Mouse (Mus musculus) macrophage (primary cell): ENCODE results near the gene Map6d1. TPM values are rescaled to one million over a fixed set of nuclear protein-coding genes. Genes with fewer than 3 reads are reported as not detected.

ENCODE experiments used
- H3K27ac ChIP-seq: fragments of 350-480 bp; formaldehyde crosslinking; 2 replicates; pipeline ENCODE4 v1.9.0; 2021
- H3K36me3 ChIP-seq: fragments of 350-480 bp; formaldehyde crosslinking; 2 replicates; pipeline ENCODE4 v1.9.0; 2021; ENCODE audit errors: inconsistent target
- H3K4me3 ChIP-seq: fragments of 350-480 bp; formaldehyde crosslinking; 2 replicates; pipeline ENCODE4 v1.9.0; 2021; ENCODE audit errors: inconsistent target
- H3K79me2 ChIP-seq: fragments of 350-480 bp; formaldehyde crosslinking; 2 replicates; pipeline ENCODE4 v1.9.0; 2021; ENCODE audit errors: inconsistent target
- WGBS: methylation state at CpG from one replicate; pipeline ENCODE4 v1.1.7; 2026; ENCODE audit warnings: inconsistent platforms; ENCODE audit not compliant: missing documents; 5-methylcytosine and 5-hydroxymethylcytosine counted together
- polyA plus RNA-seq: library from polyadenylated mRNA; stranded (reverse); fragments of 250-400 nt; gene quantifications from 3 replicates; pipeline ENCODE4 v1.2.4, GENCODE M21; 2018; ENCODE audit warnings: inconsistent platforms

The Map6d1 gene
- polyA plus RNA-seq, 1 experiment from 2014 or later: not detected

DNA sequence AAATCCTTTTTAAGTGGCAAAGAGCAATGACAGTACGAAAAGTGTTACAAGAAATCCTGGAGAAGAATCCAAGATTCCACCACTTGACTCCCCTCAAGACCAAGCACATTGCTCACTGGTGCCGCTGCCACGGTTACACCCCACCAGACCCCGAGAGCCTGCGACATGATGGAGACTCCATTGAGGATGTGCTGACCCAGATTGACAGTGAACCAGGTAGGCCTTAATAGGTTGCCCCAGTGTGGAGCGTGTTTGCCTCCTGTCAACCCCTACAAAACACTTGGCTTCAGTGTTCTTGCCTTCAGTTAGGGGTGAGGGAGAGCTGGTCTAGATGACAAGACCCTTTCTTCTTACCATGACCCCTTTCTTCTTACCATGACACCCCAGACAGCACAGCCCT, 18.4 kb downstream of the Map6d1 start:
- peaks cover 39% of the 10 kb centered on the region for H3K36me3 ChIP-seq
- H3K27ac ChIP-seq: no peak overlapping the region
- WGBS: 97% methylated on average over 6 of the region's 6 CpGs
- H3K79me2 ChIP-seq: no peaks in the 10 kb centered on the region
- H3K4me3 ChIP-seq: no peak overlapping the region

DNA sequence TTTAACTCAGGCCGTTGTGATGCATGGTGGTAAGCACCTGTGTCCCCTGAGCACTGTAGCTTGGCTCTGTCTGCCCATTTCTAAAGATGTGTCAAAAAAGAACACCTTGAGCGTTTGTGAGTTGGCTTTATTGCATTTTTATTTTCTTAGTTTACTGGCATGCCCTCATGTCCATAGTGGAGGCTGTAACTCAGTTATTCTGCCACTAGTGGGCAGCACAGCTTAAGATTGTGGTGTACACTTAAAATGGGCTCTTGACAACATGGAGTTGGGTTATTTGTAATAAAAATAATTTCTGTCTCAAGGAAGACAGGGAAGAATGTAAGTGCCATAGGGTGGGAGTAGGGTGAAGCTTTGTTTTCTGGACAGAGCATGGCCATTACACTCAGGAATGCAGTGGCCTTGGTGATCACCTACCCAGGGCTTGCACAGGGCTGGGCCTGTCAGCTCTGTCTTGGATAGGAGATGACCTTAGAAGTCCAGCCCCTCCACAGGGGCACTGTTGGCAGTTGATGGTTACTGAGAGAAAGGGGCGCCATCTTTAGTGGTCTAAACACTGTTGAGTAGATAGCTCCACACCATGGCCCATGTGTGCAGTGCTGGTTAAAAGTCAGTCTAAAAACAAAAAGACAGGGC, 27.4 kb downstream of the Map6d1 start:
- peaks cover 22% of the 10 kb centered on the region; the same call in 1 of the 2 replicates for H3K36me3 ChIP-seq
- H3K4me3 ChIP-seq: no peak overlapping the region
- WGBS: 79% methylated on average over 3 of the region's 3 CpGs
- H3K79me2 ChIP-seq: no peaks in the 10 kb centered on the region
- no peak overlapping the region for H3K27ac ChIP-seq

DNA sequence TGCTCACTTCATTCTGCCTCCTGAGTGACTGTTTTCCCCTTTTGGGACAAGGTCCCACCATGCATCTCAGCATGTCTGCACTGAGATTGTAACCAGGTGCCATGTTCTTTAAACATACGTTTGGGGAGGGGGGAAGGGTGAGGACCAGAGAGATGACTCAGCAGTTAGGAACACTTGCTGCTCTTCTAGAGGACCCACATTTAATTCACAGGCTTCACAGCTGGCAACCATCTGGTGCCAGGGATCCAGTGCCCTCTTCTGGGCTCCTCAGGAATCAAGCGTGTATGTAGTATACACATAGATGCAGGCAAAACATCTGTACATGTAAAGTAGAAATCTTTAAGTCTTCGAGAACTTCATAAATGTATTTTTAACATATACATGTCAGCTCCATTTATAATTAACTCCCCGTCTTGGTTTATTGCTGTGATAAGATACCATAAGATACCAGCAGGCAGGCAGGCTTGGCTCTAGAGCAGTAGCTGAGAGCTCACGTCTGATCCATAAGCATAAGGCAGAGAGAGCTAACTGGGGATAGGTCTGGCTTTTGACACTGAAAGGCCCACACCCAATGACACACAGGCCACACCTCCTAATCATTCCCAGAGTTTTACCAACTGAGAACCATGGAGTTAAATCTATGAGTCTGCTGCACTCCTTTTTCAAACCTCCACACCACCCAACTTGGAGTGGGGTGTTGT, 41.5 kb downstream of the Map6d1 start:
- H3K36me3 ChIP-seq: no peaks in the 10 kb centered on the region
- no peak overlapping the region for H3K4me3 ChIP-seq
- H3K79me2 ChIP-seq: no peaks in the 10 kb centered on the region
- 94% methylated on average over 5 of the region's 5 CpGs for WGBS
- no peak overlapping the region for H3K27ac ChIP-seq

DNA sequence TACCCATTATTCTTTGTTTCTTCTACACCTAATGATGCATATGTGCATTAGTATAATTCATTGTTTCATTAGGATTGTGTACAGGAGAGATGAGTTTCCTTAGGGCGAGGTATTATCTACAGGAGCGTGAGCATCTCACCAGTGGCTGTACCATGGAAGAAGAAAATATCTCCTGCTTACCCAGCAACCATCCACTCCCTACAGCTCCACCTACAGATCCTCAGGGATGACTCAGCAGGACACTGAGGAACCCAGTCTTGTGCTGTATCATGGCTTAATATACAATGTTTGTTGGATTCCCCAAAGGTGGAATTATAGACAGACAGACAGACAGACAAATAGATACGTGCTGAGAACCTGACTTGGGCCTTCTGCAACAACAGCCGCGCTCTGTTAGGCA, 44.2 kb downstream of the Map6d1 start:
- Histone ChIP-seq H3K79me2 (no peaks in the 10 kb centered on the region), H3K36me3 (0 out of 2 replicates have a peak, but pooled peaks cover 5% of the 10 kb centered on the region), H3K27ac (no peak overlapping the region), H3K4me3 (no peak overlapping the region)
- 95% methylated on average over 5 of the region's 5 CpGs for WGBS

DNA sequence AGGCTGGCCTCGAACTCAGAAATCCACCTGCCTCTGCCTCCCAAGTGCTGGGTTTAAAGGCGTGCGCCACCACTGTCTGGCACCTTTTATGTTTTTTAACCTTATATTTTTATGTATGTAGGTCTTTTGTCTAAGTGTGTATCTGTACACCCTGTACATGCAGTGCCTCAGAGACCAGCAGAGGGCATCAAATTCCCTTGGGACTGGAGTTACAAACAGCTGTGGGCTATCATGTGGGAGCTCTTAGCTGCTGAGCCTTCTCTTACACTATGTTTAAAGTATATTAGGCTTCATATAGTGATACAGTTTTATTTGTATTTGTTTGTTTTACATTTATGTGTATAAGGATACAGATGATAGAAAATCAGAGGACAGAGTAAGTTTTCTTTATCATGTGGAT, 45.6 kb downstream of the Map6d1 start:
- Histone ChIP-seq H3K4me3 (no peak overlapping the region), H3K79me2 (no peaks in the 10 kb centered on the region), H3K27ac (no peak overlapping the region), H3K36me3 (0 out of 2 replicates have a peak, but pooled peaks cover 15% of the 10 kb centered on the region)
- 100% methylated on average over 3 of the region's 3 CpGs for WGBS

DNA sequence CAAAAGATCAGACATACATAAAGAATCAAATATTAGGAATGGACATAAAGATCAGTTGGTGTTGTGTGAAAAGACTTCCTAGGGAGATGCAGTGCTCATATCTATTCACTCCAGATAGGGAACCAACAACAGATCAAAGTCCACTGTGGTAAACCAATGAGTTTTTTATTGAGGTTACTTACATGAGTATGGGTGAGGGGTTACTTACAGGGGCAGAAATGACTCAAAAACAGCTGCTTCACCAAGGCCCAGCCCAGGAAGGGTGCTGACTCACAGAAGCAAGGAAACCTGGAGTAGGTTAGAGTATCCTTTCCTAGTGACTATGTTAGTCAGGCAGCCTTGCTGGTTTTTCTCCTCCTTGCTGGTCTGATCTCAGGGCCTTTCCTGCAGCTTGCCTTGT, 49.1 kb downstream of the Map6d1 start:
- peaks cover 27% of the 10 kb centered on the region; the same call in 1 of the 2 replicates for H3K36me3 ChIP-seq
- H3K4me3 ChIP-seq: no peak overlapping the region
- no peaks in the 10 kb centered on the region for H3K79me2 ChIP-seq
- no peak overlapping the region for H3K27ac ChIP-seq

DNA sequence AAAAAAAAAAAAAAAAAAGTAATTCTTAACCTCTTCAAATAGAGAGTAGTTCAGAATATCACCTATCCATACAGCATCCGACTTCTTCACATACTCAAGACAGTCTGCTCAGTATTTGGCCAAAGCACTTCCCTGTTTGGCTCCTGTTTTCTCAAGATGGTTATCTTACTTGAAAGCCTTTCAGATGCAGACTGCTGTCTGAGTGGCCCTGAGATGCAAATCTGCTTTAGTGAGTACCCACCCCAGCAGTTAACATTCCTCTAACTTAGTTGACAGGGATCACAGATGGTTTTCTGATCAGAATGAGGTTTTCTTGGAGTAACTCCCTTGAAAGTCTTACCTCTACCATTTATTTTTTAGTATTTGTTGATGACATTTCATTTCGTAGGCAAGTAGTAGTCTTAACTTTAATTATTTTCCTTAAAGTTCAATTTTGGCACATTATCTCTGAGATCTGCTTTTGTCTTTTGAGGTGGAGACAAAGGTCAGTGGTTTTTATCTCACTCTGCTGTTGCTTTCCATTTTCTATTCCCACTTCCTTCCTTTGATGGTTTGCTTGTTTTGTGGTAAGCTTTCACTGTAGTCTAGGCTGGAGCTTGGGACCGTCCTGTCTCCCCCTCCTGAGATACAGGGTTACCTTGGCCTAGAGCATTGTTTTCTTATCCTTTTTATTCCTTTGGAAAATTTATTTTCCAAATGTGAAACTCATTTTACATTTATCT, 49.8 kb downstream of the Map6d1 start:
- Histone ChIP-seq H3K36me3 (peaks cover 27% of the 10 kb centered on the region; the same call in 1 of the 2 replicates), H3K27ac (no peak overlapping the region)
- WGBS: 49% methylated on average over 3 of the region's 3 CpGs

DNA sequence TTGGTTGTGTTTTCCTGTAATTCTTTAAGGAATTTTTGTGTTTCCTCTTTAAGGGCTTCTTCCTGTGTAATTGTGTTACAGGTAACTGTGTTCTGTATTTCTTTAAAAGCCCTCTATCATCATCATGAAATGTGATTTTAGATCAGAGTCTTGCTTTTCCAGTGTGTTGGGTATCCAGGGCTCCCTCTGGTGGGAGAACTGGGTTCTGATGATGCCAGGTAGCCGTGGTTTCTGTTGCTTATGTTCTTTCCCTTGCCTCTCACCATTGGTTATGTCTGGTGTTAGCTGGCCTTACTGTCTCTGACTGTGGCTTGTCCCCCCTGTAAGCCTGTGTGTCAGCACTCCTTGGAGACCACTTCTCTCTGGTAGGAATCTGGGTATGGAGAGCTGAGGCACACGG, 55.8 kb downstream of the Map6d1 start:
- 56% methylated on average over 2 of the region's 2 CpGs for WGBS
- Histone ChIP-seq H3K4me3 (no peak overlapping the region), H3K36me3 (peaks cover 17% of the 10 kb centered on the region; the same call in 1 of the 2 replicates), H3K27ac (no peak overlapping the region), H3K79me2 (no peaks in the 10 kb centered on the region)

More for the DNA sequence above, 49.8 kb downstream of the Map6d1 start:
- Histone ChIP-seq H3K79me2 (no peaks in the 10 kb centered on the region), H3K4me3 (no peak overlapping the region)

Other genes starting within 250 kb of the Map6d1 start
- gene Klhl24, start 143.8 kb downstream of the Map6d1 start, polyA plus RNA-seq: 6.0 to 35.0 TPM (median 15.3 TPM) in 3 replicates
- gene Yeats2, start 100.3 kb downstream of the Map6d1 start, polyA plus RNA-seq: 8.0 to 8.7 TPM (median 8.4 TPM) in 3 replicates
- 68.3 to 135 TPM (median 69.6 TPM) in 3 replicates for gene Parl, start 61.0 kb upstream of the Map6d1 start, polyA plus RNA-seq
- 0.04 TPM in 1 of 3 replicates, not detected in the others for gene Cyp2ab1, start 84.0 kb upstream of the Map6d1 start, polyA plus RNA-seq
- 40.1 to 90.8 TPM (median 40.2 TPM) in 3 replicates for gene Abcc5, start 185.0 kb upstream of the Map6d1 start, polyA plus RNA-seq